Mouse (Mus musculus) cerebellum, adult 2 months (tissue): ENCODE measurements at regions not wholly inside any gene's neighbourhood (a gene's known extent, or its start where the extent isn't known, plus 50 kb on each side); places are given as distances from the start of the nearest gene placed in this dataset.

ENCODE experiments used
- CTCF ChIP-seq: fragments of 200-500 bp; IDR thresholded peaks from 2 replicates; pipeline ENCODE4 v1.5.1; 2011; ENCODE audit warnings: low read depth, mild to moderate bottlenecking, control low read depth, low read length, moderate library complexity, borderline replicate concordance; ENCODE audit not compliant: insufficient read depth
- POLR2A ChIP-seq: fragments of 200-500 bp; IDR thresholded peaks from 2 replicates; pipeline ENCODE4 v1.6.1; 2011; ENCODE audit warnings: low read length, control low read depth, borderline replicate concordance; ENCODE audit not compliant: insufficient read depth

DNA sequence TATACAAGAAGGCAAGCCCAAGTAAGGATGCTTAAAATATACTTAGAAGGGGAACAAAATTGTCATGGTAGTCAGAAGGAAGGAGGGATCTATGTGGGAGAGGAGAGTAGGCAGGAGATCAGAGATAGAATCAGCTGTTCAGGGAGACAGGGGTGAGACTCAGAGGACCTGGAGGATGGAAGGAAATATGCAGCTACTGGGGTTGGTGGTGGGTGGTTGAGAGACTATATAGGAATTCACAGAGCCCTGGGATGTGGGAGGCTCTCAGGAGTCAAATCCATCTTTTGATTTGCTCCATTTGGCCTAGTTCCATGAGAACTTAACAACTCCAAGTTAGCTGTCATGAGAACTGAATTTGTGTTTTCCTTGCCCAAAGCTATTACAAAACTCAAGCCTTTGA, 481.9 kb upstream of the Ndn start:
- no peak for TF ChIP-seq CTCF
- TF ChIP-seq POLR2A, result no peak
